Mouse (Mus musculus): ENCODE data around the gene Adk.

Gene Adk

DNA sequence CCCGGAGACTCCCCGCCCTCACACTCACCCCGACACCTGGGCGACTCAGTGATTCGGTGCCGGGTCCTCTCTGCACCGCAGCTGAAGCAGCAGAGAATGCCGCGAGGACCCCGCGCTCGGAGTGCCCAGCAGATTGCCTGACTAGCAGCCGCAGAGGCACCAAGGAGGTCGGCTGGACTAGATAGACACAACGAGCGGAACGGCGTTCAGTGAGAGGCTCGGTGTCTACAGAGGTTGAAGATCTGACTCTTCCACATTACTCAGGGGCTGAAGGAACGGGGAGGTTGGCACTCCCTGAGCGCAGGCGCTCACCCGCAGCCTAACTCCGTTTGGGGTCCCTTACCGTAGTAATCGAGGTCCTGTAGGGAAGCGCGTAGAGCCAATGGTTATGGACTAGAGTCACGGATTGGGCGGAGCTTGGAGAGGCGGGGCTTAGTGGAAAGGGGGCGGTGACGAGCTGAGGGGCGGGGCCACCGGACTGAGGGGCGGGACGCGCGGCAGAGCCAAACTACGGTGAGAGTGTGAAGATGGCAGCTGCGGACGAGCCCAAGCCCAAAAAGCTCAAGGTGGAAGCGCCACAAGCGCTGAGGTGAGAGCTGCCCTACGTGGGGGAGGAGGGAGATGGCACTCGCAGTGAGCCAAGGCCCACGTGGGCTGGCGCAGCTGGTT, at the start of gene Adk, which contains the start of gene Ap3m1:
Adk (plus strand) TSS at position 463 of the 669 bp plus-strand sequence.
Ap3m1 (minus strand) TSS at position 397 of the 669 bp plus-strand sequence.
- DNase-seq (ENCODE audit: extremely low spot score, low spot score): peak; percentile 96

DNA sequence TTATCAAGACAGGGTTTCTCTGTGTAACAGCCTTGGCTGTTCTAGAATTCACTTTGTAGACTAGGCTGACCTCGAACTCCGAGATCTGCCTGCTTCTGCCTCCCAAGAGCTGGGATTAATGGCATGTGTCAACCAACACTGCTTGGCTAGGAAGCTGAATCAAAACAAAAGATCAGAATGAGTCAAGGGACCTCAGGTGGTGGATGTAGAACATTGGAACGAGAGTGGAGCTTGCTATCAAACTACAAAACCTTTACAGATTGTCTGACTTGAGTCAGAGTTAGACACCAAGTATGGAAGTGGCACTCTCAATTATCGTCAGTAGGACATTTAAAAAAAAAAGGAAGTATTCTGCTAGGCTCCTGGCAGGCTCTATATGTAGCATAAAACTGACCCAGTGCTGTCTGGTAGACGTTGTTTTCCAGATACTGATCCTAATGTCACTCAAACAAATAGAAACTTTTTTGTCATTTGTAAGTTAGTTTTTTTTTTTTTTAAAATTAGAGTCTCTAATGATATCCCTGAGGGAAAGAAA, 38.5 kb upstream of the Adk start:
- DNase-seq (ENCODE audit: extremely low spot score, low spot score): no peak

GRCm38 (mm10) chr14:21017871-21018270, 34.5 kb upstream of the Adk start:
- no peak for DNase-seq (ENCODE audit: extremely low spot score, low spot score)

- no peak for DNase-seq (ENCODE audit: extremely low spot score, low spot score)
Measured at GRCm38 (mm10) chr14:21018977-21019376, 33.4 kb upstream of the Adk start.

DNA sequence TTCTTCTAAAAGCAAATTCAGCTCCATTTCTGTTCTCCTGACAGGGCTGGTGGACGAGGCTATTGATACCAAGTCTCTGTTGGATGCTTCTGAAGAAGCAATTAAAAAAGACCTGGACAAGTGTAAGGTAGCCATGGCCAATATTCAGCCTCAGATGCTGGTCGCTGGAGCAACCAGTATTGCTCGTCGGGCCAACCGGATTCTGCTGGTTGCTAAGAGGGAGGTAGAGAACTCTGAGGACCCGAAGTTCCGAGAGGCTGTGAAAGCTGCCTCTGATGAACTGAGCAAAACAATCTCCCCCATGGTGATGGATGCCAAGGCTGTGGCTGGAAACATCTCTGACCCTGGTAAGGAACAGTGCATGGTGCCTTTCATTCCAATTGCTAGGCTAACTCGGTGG, 31.9 kb upstream of the Adk start:
- DNase-seq (ENCODE audit: extremely low spot score, low spot score): no peak

DNA sequence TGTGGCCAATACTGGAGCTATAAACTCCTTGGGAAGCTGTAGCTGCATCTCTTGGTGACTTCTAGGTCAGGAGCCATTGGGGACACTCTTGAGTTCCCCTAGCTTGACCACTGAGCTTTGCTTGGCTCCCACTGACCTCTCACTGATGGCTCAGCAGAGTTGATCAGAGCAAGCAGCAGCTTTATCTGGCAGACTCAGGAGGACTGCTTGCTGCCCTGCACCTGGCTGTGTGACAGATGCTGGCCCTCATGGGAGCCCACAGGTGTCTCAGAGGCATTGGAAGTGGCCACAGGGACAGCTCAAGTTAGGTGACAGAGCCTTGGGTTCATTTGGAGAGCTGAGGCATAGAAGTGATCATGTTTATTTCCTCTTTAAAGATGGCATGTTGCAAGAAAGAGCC, 24.8 kb upstream of the Adk start:
- DNase-seq (ENCODE audit: extremely low spot score, low spot score): no peak

GRCm38 (mm10) chr14:21029025-21029659, 23.2 kb upstream of the Adk start:
- no peak for DNase-seq (ENCODE audit: extremely low spot score, low spot score)

DNA sequence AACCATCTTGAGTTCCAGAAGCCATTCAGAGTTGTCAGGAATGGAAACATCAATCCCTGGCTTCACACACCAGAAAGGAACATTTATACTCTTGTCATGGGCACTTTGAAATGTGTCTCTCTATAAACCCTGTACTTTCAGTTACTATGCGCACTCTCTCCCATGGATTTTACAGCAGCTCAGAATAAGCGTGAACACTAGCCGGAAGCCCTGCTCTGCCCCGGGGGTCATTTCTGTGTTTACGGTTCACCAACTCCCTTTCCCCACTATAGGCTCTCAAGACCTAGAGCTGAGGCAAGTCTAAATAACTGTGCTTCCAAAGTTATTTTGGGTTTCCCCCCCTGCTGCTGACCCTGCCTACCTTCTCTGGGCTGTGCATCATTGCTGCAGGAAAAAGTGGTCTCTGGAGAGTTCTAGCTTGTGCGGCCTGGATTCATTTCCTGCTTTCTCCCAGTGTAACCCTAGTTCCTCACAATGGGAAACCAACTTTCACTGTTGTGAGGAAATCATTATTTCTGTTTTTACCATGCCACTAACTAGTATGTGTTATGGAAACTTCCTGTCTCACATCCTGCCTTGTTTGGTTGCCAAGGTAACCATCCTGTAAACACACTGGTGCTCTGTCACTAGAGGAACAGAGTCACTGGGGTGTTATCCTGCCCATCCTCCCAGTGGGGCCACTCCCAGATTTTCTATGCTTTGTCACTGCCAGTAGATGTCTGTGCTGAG, 20.4 kb upstream of the Adk start:
- peak; percentile 24 for DNase-seq (ENCODE audit: extremely low spot score, low spot score)

DNA sequence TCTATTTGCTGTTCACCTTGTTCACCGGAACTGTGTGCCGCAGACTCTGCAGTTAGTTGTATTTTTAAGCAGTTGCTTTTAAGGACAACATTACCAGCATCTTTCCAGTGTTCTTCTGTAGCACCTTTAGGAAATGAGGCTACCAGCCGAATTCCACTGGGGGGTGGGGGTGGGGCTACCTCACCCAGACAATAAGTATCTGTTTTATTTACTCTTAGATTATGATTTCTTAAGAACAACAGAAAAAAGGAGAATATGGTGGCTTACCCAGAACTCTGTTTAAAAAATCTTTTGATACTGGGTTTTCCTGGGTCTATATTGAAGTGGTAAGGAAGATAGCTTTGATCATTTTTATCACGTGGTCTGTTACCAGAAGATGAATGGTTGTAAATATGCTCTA, 18.1 kb upstream of the Adk start:
- DNase-seq (ENCODE audit: extremely low spot score, low spot score): no peak

- no peak for DNase-seq (ENCODE audit: extremely low spot score, low spot score)
Measured at GRCm38 (mm10) chr14:21034791-21035190, 17.6 kb upstream of the Adk start.

DNA sequence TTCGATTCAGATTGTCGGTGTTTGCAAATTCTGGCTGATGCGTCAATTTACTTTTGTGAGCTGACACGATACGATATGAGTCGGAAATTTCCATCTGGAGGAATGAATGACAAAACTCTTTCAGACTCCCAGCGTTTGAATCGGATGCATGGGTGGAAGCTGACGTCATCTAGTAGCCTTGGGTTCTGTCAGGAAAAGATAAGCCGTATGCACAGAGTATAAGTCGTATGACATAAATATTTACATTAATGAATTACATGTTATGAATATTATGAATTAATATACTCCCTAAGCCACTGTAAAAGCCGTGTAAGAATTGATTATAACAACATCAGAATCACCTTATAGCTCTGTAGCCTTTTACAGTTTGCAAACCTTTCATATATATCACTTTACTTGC, 13.3 kb upstream of the Adk start:
- DNase-seq (ENCODE audit: extremely low spot score, low spot score): no peak

DNA sequence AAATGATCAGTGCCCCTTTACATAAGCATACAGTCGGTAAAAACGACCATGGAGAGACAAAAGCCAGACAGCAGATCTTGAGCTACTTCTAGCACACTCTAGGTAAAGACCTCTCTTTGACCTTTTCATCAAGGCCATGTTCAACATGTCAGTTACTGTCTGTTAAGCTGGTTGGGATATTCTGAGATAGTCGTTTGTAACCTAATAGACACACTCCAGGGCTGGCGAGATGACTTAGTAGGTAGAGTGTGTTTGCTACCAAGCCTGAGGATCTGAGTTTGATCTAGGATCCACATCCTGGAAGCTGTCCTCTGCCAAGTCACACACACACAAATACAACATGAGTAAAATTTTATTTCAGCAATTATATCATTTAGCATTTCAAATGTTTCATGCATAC, 12.8 kb upstream of the Adk start:
- DNase-seq (ENCODE audit: extremely low spot score, low spot score): no peak

DNA sequence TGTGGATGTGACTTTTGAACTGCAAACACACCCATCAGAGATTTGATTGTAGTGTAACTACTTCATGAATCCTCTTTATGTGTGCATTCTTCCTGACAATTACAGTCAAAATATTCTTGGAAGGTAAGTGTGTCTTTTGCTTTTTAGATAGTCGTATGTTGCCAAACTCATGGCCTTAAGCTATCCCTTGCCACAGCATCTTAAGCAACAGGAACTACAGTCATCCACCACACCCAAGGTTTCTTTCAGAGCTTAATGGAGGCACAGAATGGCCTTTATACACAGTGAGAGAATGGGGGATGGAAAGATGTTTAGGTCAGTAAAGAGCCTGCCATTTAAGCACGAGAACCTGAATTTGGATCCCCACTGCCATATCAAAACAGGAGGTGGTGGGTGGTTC, 4.5 kb upstream of the Adk start:
- no peak for DNase-seq (ENCODE audit: extremely low spot score, low spot score)

GRCm38 (mm10) chr14:21048879-21049278, 3.5 kb upstream of the Adk start:
- DNase-seq (ENCODE audit: extremely low spot score, low spot score): peak; percentile 24

GRCm38 (mm10) chr14:21050734-21051133, 1.6 kb upstream of the Adk start:
- no peak for DNase-seq (ENCODE audit: extremely low spot score, low spot score)

DNA sequence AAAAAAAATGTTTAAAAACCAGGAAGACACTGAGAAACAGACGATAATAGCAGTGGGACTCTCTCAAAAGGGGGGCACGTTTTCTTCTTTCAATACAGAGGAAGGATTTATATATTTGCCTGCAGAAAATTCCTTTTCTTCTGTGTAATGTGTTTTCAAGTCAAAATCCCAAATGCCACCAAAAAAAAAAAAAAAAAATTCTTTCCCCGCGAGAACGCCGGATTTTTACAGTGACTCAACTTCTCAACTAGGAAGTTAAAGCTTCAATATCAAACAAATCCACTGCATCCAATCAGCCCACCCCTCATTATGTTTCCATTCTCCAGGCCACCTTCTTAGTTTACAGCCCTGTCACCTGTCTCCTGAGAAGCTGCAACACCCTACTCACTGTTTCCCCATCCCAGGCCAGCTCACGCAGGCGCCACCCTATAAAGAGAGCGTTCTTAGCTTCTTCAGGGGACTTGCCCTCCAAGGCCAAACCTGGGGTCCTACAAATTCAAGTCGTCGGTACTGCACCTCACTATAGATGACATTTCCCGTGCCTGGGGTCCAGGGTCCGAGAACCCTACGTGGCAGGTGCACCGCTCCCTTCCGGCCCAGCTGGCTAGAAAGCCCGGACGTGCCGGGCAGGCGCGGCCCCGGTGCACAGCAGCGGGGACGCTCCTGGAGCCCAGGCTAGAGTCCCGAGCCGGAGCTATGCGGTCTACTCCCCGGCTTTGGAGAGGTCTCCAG, 828 bp upstream of the Adk start:
- no peak for DNase-seq (ENCODE audit: extremely low spot score, low spot score)

- peak; percentile 80 for DNase-seq (ENCODE audit: extremely low spot score, low spot score)
Measured at GRCm38 (mm10) chr14:21052781-21053130, 382 bp downstream of the Adk start.

DNA sequence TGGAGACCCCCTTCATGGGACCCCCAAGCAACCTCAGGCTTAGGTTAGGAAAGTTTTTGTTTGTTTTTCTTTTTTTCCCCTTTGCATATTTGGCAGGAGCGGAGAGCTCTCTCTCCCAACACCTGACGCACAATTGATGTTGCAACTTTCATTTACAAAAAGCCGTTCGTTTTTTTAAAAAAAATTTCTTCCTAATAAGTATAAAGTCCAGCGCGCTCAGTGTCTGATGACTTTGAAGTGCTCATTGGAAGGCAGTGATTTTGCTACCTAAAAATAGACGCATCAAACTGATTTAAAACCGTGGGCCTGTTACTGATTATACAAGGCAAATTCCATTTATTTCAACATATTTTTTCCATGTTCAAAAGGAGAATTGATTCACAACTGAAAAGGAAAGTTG, 777 bp downstream of the Adk start:
- DNase-seq (ENCODE audit: extremely low spot score, low spot score): no peak

GRCm38 (mm10) chr14:21053586-21053985, 1.2 kb downstream of the Adk start:
- no peak for DNase-seq (ENCODE audit: extremely low spot score, low spot score)

DNA sequence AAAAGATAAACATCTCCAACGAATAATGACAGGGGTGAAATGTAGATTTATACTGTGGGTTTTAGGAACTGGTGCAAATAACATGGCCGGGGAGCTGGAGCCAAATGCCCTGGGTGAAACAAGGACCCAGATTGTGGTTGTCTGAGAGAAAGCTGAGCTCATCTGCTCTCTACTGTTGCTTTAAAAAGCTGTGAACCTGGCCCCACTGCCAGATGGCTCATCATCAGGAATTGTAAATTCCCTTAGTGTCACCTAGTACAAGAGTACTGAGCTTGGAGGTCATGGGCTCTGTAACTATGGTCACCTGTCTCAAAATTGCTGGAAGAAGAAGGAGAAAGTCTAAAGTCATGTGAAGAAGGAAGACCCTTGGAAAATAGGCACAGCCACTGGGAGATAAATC, 6.6 kb downstream of the Adk start:
- no peak for DNase-seq (ENCODE audit: extremely low spot score, low spot score)

- DNase-seq (ENCODE audit: extremely low spot score, low spot score): no peak
Measured at GRCm38 (mm10) chr14:21062766-21063513, 10.6 kb downstream of the Adk start.
